Mouse (Mus musculus): ENCODE measurements around the gene Wdr91.

Gene Wdr91

GRCm38 (mm10) chr6:34862791-34863403, 47.8 kb downstream of the Wdr91 start, which contains the start of gene Tmem140:
Tmem140 (plus strand) TSS chr6:34863146.
- DNase-seq (ENCODE audit: low spot score in 2 of 2): no peak

- DNase-seq (ENCODE audit: low spot score in 2 of 2): no peak
These were observed 48.3 kb downstream of the Wdr91 start for GRCm38 (mm10) chr6:34862381-34862780.

GRCm38 (mm10) chr6:34861546-34862053, 49.1 kb downstream of the Wdr91 start:
- no peak for DNase-seq (ENCODE audit: low spot score in 2 of 2)

GRCm38 (mm10) chr6:34832352-34832751, 78.3 kb downstream of the Wdr91 start:
- peak; percentile 16 to 54 for DNase-seq (ENCODE audit: low spot score in 2 of 2)
